Mouse (Mus musculus): ENCODE data around the gene Pgghg. TPM values are rescaled to one million over a fixed set of nuclear protein-coding genes. Genes with fewer than 3 reads are reported as not detected.

Pgghg gene
- total and polyA plus RNA-seq, 3 experiments, result 3.0 to 7.2 TPM; not detected in 1

GRCm38 (mm10) chr7:140942341-140942740, 1.1 kb downstream of the Pgghg start:
- Histone ChIP-seq H3K9ac (ENCODE audit: control insufficient read depth, low read depth, low read length, poor library complexity, severe bottlenecking) (peak overlapping the region; percentile 91), H3K9me3 (replicated peaks; ENCODE audit: insufficient read depth, low read length) (no peaks in the 10 kb centered on the region), H3K4me1 (ENCODE audit: control insufficient read depth in 1 of 2, insufficient read depth in 2 of 2, low read length in 2 of 2) (peaks cover 8 to 23% of the 10 kb centered on the region in 2 experiments), H3K27me3 (ENCODE audit: control insufficient read depth in 1 of 2, insufficient read depth in 2 of 2, low read length in 2 of 2) (no peaks in the 10 kb centered on the region; a peak in 1 of 4 replicates), H3K27ac (ENCODE audit: control insufficient read depth, low read depth, low read length) (peak overlapping the region; percentile 80), H3K4me3 (ENCODE audit: control insufficient read depth in 1 of 2, insufficient read depth in 1 of 2, low read depth in 2 of 2, low read length in 2 of 2) (peak overlapping the region; percentile 70 to 75), H3K79me2 (ENCODE audit: control insufficient read depth, insufficient read depth, low read length, poor library complexity) (peaks cover 1% of the 10 kb centered on the region; the same call in 1 of the 2 replicates), H3K36me3 (ENCODE audit: control insufficient read depth in 1 of 2, insufficient read depth in 2 of 2, low read length in 2 of 2) (peaks cover 0 to 17% of the 10 kb centered on the region in 2 experiments; a peak in 2 of 4 replicates)
- no peak for TF ChIP-seq BHLHE40 (IDR thresholded peaks at IDR 0.05; ENCODE audit: borderline replicate concordance, low read depth, low read length)
- TF ChIP-seq TAL1 (IDR thresholded peaks at IDR 0.05; ENCODE audit: low read length), result no peak
- TF ChIP-seq TCF12 (IDR thresholded peaks at IDR 0.05; ENCODE audit: low read depth, low read length), result no peak
- TF ChIP-seq CHD2 (IDR thresholded peaks at IDR 0.05; ENCODE audit: low read length), result no peak
- no peak for TF ChIP-seq RAD21 (IDR thresholded peaks at IDR 0.05; ENCODE audit: low read depth, low read length)
- no peak for TF ChIP-seq MXI1 (IDR thresholded peaks at IDR 0.05; ENCODE audit: low read depth, low read length)
- TF ChIP-seq RCOR1 (IDR thresholded peaks at IDR 0.05; ENCODE audit: low read depth, low read length), result no peak
- TF ChIP-seq POLR2AphosphoS5 (IDR thresholded peaks at IDR 0.05; ENCODE audit: borderline replicate concordance, low read depth, low read length), result no peak
- no peak for TF ChIP-seq MAZ (IDR thresholded peaks at IDR 0.05; ENCODE audit: low read depth, low read length)
- TF ChIP-seq CTCF (IDR thresholded peaks at IDR 0.05 in 2 of 3, conservative IDR thresholded peaks at IDR 0.05 in 1 of 3; ENCODE audit: control insufficient read depth in 1 of 3, insufficient read depth in 1 of 3, low read depth in 2 of 3, low read length in 3 of 3, poor library complexity in 1 of 3, severe bottlenecking in 1 of 3), result no peak
- TF ChIP-seq ZMIZ1 (IDR thresholded peaks at IDR 0.05; ENCODE audit: low read depth, low read length), result no peak
- TF ChIP-seq EP300 (IDR thresholded peaks at IDR 0.05; ENCODE audit: low read depth in 1 of 2, low read length in 2 of 2), result no peak
- TF ChIP-seq POLR2AphosphoS2 (IDR thresholded peaks at IDR 0.05; ENCODE audit: low read length), result no peak
- no peak for DNase-seq (ENCODE audit: low read depth, low spot score)

GRCm38 (mm10) chr7:140942811-140943210, 1.6 kb downstream of the Pgghg start:
- Histone ChIP-seq H3K9ac (ENCODE audit: control insufficient read depth, low read depth, low read length, poor library complexity, severe bottlenecking) (no peak overlapping the region), H3K4me1 (ENCODE audit: control insufficient read depth in 1 of 2, insufficient read depth in 2 of 2, low read length in 2 of 2) (peaks cover 8 to 26% of the 10 kb centered on the region in 2 experiments), H3K9me3 (replicated peaks; ENCODE audit: insufficient read depth, low read length) (no peaks in the 10 kb centered on the region), H3K36me3 (ENCODE audit: control insufficient read depth in 1 of 2, insufficient read depth in 2 of 2, low read length in 2 of 2) (peaks cover 0 to 17% of the 10 kb centered on the region in 2 experiments; a peak in 2 of 4 replicates), H3K27ac (ENCODE audit: control insufficient read depth, low read depth, low read length) (no peak overlapping the region), H3K27me3 (ENCODE audit: control insufficient read depth in 1 of 2, insufficient read depth in 2 of 2, low read length in 2 of 2) (no peaks in the 10 kb centered on the region; a peak in 1 of 4 replicates), H3K4me3 (ENCODE audit: control insufficient read depth in 1 of 2, insufficient read depth in 1 of 2, low read depth in 2 of 2, low read length in 2 of 2) (0 out of 4 replicates have a peak overlapping the region, but pooled peaks of 1 of the 2 experiments have one; percentile 10), H3K79me2 (ENCODE audit: control insufficient read depth, insufficient read depth, low read length, poor library complexity) (peaks cover 1% of the 10 kb centered on the region; the same call in 1 of the 2 replicates)
- no peak for DNase-seq (ENCODE audit: low read depth, low spot score)
- TF ChIP-seq POLR2A (IDR thresholded peaks at IDR 0.05; ENCODE audit: control insufficient read depth in 1 of 2, insufficient read depth in 1 of 2, low read depth in 1 of 2, low read length in 2 of 2, poor library complexity in 1 of 2) (no peak), CHD2 (IDR thresholded peaks at IDR 0.05; ENCODE audit: low read length) (no peak)

GRCm38 (mm10) chr7:140943356-140943755, 2.2 kb downstream of the Pgghg start:
- H3K36me3 ChIP-seq (ENCODE audit: control insufficient read depth in 1 of 2, insufficient read depth in 2 of 2, low read length in 2 of 2), result peaks cover 0 to 17% of the 10 kb centered on the region in 2 experiments; a peak in 2 of 4 replicates
- H3K9me3 ChIP-seq (replicated peaks; ENCODE audit: insufficient read depth, low read length), result no peaks in the 10 kb centered on the region
- no peak overlapping the region for H3K4me3 ChIP-seq (ENCODE audit: control insufficient read depth in 1 of 2, insufficient read depth in 1 of 2, low read depth in 2 of 2, low read length in 2 of 2)
- H3K4me1 ChIP-seq (ENCODE audit: control insufficient read depth in 1 of 2, insufficient read depth in 2 of 2, low read length in 2 of 2), result peaks cover 8 to 26% of the 10 kb centered on the region in 2 experiments
- no peak overlapping the region for H3K27ac ChIP-seq (ENCODE audit: control insufficient read depth, low read depth, low read length)
- no peak overlapping the region for H3K9ac ChIP-seq (ENCODE audit: control insufficient read depth, low read depth, low read length, poor library complexity, severe bottlenecking)
- DNase-seq (ENCODE audit: low read depth, low spot score), result no peak
- peaks cover 1% of the 10 kb centered on the region; the same call in 1 of the 2 replicates for H3K79me2 ChIP-seq (ENCODE audit: control insufficient read depth, insufficient read depth, low read length, poor library complexity)
- TF ChIP-seq JUND (IDR thresholded peaks at IDR 0.05; ENCODE audit: low read depth, low read length) (no peak), NRF1 (IDR thresholded peaks at IDR 0.05; ENCODE audit: insufficient read depth, low read depth, low read length, poor library complexity, severe bottlenecking) (no peak), ZNF384 (IDR thresholded peaks at IDR 0.05; ENCODE audit: low read depth, low read length) (no peak), ZMIZ1 (IDR thresholded peaks at IDR 0.05; ENCODE audit: low read depth, low read length) (no peak), MEF2A (IDR thresholded peaks at IDR 0.05; ENCODE audit: extremely low read depth, insufficient replicate concordance, low read depth, low read length, poor library complexity, severe bottlenecking) (no peak), SMC3 (IDR thresholded peaks at IDR 0.05; ENCODE audit: low read depth, low read length) (no peak), POLR2AphosphoS5 (IDR thresholded peaks at IDR 0.05; ENCODE audit: borderline replicate concordance, low read depth, low read length) (no peak), MAFK (IDR thresholded peaks at IDR 0.05; ENCODE audit: borderline replicate concordance, low read depth, low read length) (no peak), CTCF (IDR thresholded peaks at IDR 0.05 in 2 of 3, conservative IDR thresholded peaks at IDR 0.05 in 1 of 3; ENCODE audit: control insufficient read depth in 1 of 3, insufficient read depth in 1 of 3, low read depth in 2 of 3, low read length in 3 of 3, poor library complexity in 1 of 3, severe bottlenecking in 1 of 3) (no peak), MAX (IDR thresholded peaks at IDR 0.05; ENCODE audit: low read length) (no peak), RCOR1 (IDR thresholded peaks at IDR 0.05; ENCODE audit: low read depth, low read length) (no peak)
- no peaks in the 10 kb centered on the region; a peak in 1 of 4 replicates for H3K27me3 ChIP-seq (ENCODE audit: control insufficient read depth in 1 of 2, insufficient read depth in 2 of 2, low read length in 2 of 2)

Data from MEL (cell line).